Mouse (Mus musculus) intestine, embryonic 16.5 days (tissue): Measurements from ENCODE around the gene Vmn1r219. TPM values are rescaled to one million over a fixed set of nuclear protein-coding genes. Genes with fewer than 3 reads are reported as not detected.
"Not testable (repeated sequence)": the region's sequence is repeated elsewhere in the genome, so short reads cannot be mapped to it uniquely, and the experiment has no call there.

ENCODE experiments used
- ATAC-seq: fragments of 200-750 bp; cut with Nextera tagmentation; 2 replicates; pipeline ENCODE4 v1.8.0; 2017; ENCODE audit warnings: moderate TSS enrichment, moderate library complexity
- H3K27ac ChIP-seq: fragments of 300-500 bp; sonication (generic); 2 replicates; pipeline ENCODE4 v1.5.1; 2014; ENCODE audit warnings: mild to moderate bottlenecking, low read length
- H3K27me3 ChIP-seq: fragments of 300-500 bp; sonication (generic); replicated peaks from 2 replicates; pipeline ENCODE4 v1.6.1; 2014; ENCODE audit warnings: low read length, control low read depth, mixed read lengths; ENCODE audit not compliant: control insufficient read depth, insufficient read depth
- H3K36me3 ChIP-seq: fragments of 300-500 bp; sonication (generic); 2 replicates; pipeline ENCODE4 v1.6.1; 2014; ENCODE audit warnings: low read length, control low read depth; ENCODE audit not compliant: control insufficient read depth, insufficient read depth
- H3K4me1 ChIP-seq: fragments of 300-500 bp; sonication (generic); 2 replicates; pipeline ENCODE4 v1.6.1; 2014; ENCODE audit warnings: low read length, control low read depth, mixed read lengths; ENCODE audit not compliant: control insufficient read depth, insufficient read depth
- H3K4me2 ChIP-seq: fragments of 300-500 bp; sonication (generic); 2 replicates; pipeline ENCODE4 v1.6.1; 2014; ENCODE audit warnings: low read depth, low read length, control low read depth
- H3K4me3 ChIP-seq: fragments of 300-500 bp; sonication (generic); 2 replicates; pipeline ENCODE4 v1.5.1; 2014; ENCODE audit warnings: mild to moderate bottlenecking, low read length
- H3K9ac ChIP-seq: fragments of 300-500 bp; sonication (generic); 2 replicates; pipeline ENCODE4 v1.6.1; 2014; ENCODE audit warnings: low read depth, low read length
- H3K9me3 ChIP-seq: fragments of 300-500 bp; sonication (generic); 2 replicates; pipeline ENCODE4 v1.6.1; 2016; ENCODE audit warnings: low read length, control low read depth; ENCODE audit not compliant: control insufficient read depth
- WGBS: fragments of 180-500 bp; shearing (Covaris S2); extraction: QIAGEN DNeasy Blood & Tissue Kit; methylation state at CpG from one replicate; pipeline ENCODE4 v1.1.7; 2014; 5-methylcytosine and 5-hydroxymethylcytosine counted together
- polyA plus RNA-seq: library from polyadenylated mRNA; unstranded; fragments of >200 nt; fragmentation: Nextera tagmentation; extraction: Ambion mirVana; gene quantifications from 2 replicates; pipeline ENCODE4 v1.2.1, GENCODE M21; 2015

The Vmn1r219 gene
- polyA plus RNA-seq, 1 experiment from 2014 or later, result not detected

- not testable (repeated sequence) for ATAC-seq, H3K4me1 ChIP-seq, H3K9me3 ChIP-seq, H3K9ac ChIP-seq, H3K4me3 ChIP-seq, H3K36me3 ChIP-seq, H3K27ac ChIP-seq, H3K27me3 ChIP-seq, H3K4me2 ChIP-seq
- WGBS, result 86% methylated on average over 2 of the region's 2 CpGs
These were observed 54.7 kb downstream of the Vmn1r219 start, which contains the start of gene Vmn1r221 for GRCm38 (mm10) chr13:23213827-23214226. TSS of gene Vmn1r221 (plus strand) at chr13:23214127.

Other genes starting within 250 kb of the Vmn1r219 start
- not detected in 2 replicates for gene Vmn1r213, start 151.7 kb upstream of the Vmn1r219 start, polyA plus RNA-seq
- gene Vmn1r214, start 128.9 kb upstream of the Vmn1r219 start, polyA plus RNA-seq, result not detected in 2 replicates
- gene Vmn1r215, start 91.3 kb upstream of the Vmn1r219 start, polyA plus RNA-seq, result not detected in 2 replicates
- gene Vmn1r217, start 41.1 kb upstream of the Vmn1r219 start, polyA plus RNA-seq, result not detected in 2 replicates
- not detected in 2 replicates for gene Vmn1r218, start 26.2 kb upstream of the Vmn1r219 start, polyA plus RNA-seq
- gene Vmn1r220, start 28.7 kb downstream of the Vmn1r219 start, polyA plus RNA-seq, result not detected in 2 replicates
- gene Vmn1r221, start 54.8 kb downstream of the Vmn1r219 start, polyA plus RNA-seq, result not detected in 2 replicates
- not detected in 2 replicates for gene Vmn1r222, start 76.6 kb downstream of the Vmn1r219 start, polyA plus RNA-seq
- not detected in 2 replicates for gene Vmn1r223, start 87.8 kb downstream of the Vmn1r219 start, polyA plus RNA-seq
- gene Zfp322a, start 209.9 kb downstream of the Vmn1r219 start, polyA plus RNA-seq, result 30.1 and 31.7 TPM in 2 replicates